Mouse (Mus musculus): ENCODE results near the gene AU040320. TPM values are rescaled to one million over a fixed set of nuclear protein-coding genes. Genes with fewer than 3 reads are reported as not detected.
A peak's percentile ranks its signal among the peaks of the same experiment; 100 is the strongest.

The AU040320 gene
- total and polyA plus RNA-seq, 3 experiments = 3.0 to 17.0 (median 15.2) TPM

DNA sequence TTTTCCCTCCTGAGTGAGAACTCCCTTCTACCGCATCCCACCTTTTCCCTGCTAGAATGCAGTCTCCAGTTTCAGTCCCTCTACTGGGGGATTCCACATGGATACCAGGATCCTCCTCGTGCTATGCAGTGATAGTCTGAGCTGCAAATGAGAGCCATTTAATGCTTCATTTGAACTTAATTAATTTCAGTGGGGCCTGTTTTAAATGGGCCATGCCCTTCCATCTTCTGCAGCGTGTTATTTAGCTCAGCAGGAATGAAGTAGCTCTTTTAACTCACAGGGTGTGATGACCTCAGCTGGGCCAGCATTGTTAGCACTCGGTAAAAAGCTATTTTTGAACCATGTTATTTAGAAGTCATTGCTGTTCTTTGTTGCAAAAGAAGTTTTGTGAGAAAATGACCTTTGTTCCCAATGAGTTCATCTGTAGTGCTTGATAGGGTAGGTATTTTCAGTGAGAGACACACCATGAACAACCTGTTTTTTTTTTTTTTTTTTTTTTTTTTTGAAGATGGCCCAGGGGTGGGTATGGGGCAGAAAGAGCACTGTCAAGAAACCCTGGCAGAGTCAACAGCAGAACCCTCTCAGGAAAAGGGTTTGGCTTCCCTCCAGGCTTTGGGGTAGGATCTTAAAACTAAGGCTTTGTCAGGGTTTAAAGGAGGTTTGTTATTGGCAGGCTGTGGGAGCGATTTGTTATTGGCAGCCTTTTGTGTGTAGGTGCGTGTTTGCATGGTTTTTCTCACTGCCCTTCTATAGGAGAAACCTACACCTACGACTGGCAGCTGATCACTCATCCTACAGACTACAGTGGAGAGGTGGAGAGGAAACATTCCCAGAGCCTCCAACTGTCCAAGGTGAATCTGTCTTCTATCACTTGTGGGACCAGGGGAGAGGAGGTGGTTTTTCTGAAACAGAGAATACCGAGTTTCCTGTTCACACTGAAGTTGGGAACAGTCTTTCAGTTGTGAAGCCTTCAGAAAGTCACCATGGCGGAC is 69.8 kb downstream of the AU040320 start:
- dilution Hi-C loops (cut with MboI; ENCODE audit: extremely low pct_ligation_motif_present, extremely low pct_unique_long_range_greater_than_20kb, low sequenced_read_pairs) = no loop called here
- Histone ChIP-seq H3K4me2 (ENCODE audit: insufficient read depth, low read depth, poor library complexity, severe bottlenecking) (no peak overlapping the region), H3K79me2 (replicated peaks; ENCODE audit: control insufficient read depth, extremely low read depth, insufficient read depth, poor library complexity, severe bottlenecking) (no peaks in the 10 kb centered on the region), H3K9me3 (replicated peaks; ENCODE audit: low read length) (no peaks in the 10 kb centered on the region), H3K4me1 (ENCODE audit: control insufficient read depth in 1 of 2, insufficient read depth in 2 of 2) (peaks cover 0 to 28% of the 10 kb centered on the region in 2 experiments; a peak in 2 of 4 replicates), H3K27me3 (replicated peaks) (no peaks in the 10 kb centered on the region), H3K36me3 (replicated peaks in 1 of 2; ENCODE audit: control insufficient read depth in 1 of 2, insufficient read depth in 1 of 2, low read length in 1 of 2) (peaks cover 5 to 27% of the 10 kb centered on the region in 2 experiments), H3K27ac (ENCODE audit: insufficient read depth, low read depth) (no peak overlapping the region), H3K9ac (ENCODE audit: insufficient read depth, low read depth) (no peak overlapping the region), H3K4me3 (replicated peaks in 1 of 3; ENCODE audit: low read depth in 2 of 3, low read length in 2 of 3, poor library complexity in 1 of 3) (no peak overlapping the region)
- DNase-seq (ENCODE audit: extremely low read depth) = no peak
- TF ChIP-seq ETS1 (conservative IDR thresholded peaks at IDR 0.05; ENCODE audit: low read depth, low read length) (no peak), MAFK (IDR thresholded peaks at IDR 0.05; ENCODE audit: insufficient replicate concordance, low read length) (no peak), BHLHE40 (IDR thresholded peaks at IDR 0.05; ENCODE audit: low read depth, low read length) (no peak), E2F4 (IDR thresholded peaks at IDR 0.05; ENCODE audit: insufficient replicate concordance, low read depth, low read length) (no peak), CTCF (conservative IDR thresholded peaks at IDR 0.05 in 1 of 2, IDR thresholded peaks at IDR 0.05 in 1 of 2; ENCODE audit: low read depth in 2 of 2, low read length in 2 of 2) (no peak), KAT2A (IDR thresholded peaks at IDR 0.05; ENCODE audit: insufficient replicate concordance, low read length) (no peak), IRF4 (IDR thresholded peaks at IDR 0.05; ENCODE audit: low read depth, low read length) (no peak), POLR2A (IDR thresholded peaks at IDR 0.05; ENCODE audit: low read depth, low read length) (no peak), RCOR1 (conservative IDR thresholded peaks at IDR 0.05; ENCODE audit: low read depth, low read length) (no peak), SIN3A (IDR thresholded peaks at IDR 0.05; ENCODE audit: low read length) (no peak), ZKSCAN1 (IDR thresholded peaks at IDR 0.05; ENCODE audit: borderline replicate concordance, low read depth, low read length) (no peak), SMC3 (IDR thresholded peaks at IDR 0.05; ENCODE audit: low read depth, low read length) (no peak), MEF2A (IDR thresholded peaks at IDR 0.05; ENCODE audit: borderline replicate concordance, low read depth, low read length) (no peak), POLR2AphosphoS2 (IDR thresholded peaks at IDR 0.05; ENCODE audit: low read depth, low read length) (no peak), USF1 (IDR thresholded peaks at IDR 0.05; ENCODE audit: low read depth, low read length) (no peak)
- in situ Hi-C loops (cut with MboI; ENCODE audit: low pct_ligation_motif_present, low pct_unique_long_range_greater_than_20kb, low sequenced_read_pairs) = no loop called here

DNA sequence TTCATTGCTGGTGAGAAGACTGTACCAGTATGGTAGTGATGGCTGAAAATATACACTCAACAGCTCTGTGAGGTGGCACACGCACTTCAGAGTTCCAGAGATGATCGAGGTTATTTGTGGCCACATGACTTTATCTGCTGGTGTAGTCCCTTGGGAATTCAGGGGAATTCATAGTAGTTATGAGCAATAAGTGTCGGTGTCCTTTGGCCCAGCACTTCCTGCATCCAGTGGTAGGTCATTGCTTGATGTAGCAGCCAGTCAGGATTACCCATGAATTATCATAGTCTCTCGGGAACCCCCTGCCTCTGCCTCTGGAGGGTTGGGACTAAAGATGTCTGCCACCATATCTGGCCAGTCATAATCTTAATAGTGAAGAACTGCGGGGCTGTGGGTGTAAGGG is 70.6 kb downstream of the AU040320 start:
- Histone ChIP-seq H3K9me3 (replicated peaks; ENCODE audit: low read length) (no peaks in the 10 kb centered on the region), H3K4me2 (ENCODE audit: insufficient read depth, low read depth, poor library complexity, severe bottlenecking) (no peak overlapping the region), H3K4me1 (ENCODE audit: control insufficient read depth in 1 of 2, insufficient read depth in 2 of 2) (peaks cover 0 to 28% of the 10 kb centered on the region in 2 experiments; a peak in 2 of 4 replicates), H3K27me3 (replicated peaks) (no peaks in the 10 kb centered on the region), H3K4me3 (replicated peaks in 1 of 3; ENCODE audit: low read depth in 2 of 3, low read length in 2 of 3, poor library complexity in 1 of 3) (no peak overlapping the region), H3K36me3 (replicated peaks in 1 of 2; ENCODE audit: control insufficient read depth in 1 of 2, insufficient read depth in 1 of 2, low read length in 1 of 2) (peaks cover 5 to 31% of the 10 kb centered on the region in 2 experiments), H3K27ac (ENCODE audit: insufficient read depth, low read depth) (no peak overlapping the region), H3K9ac (ENCODE audit: insufficient read depth, low read depth) (no peak overlapping the region), H3K79me2 (replicated peaks; ENCODE audit: control insufficient read depth, extremely low read depth, insufficient read depth, poor library complexity, severe bottlenecking) (no peaks in the 10 kb centered on the region)
- in situ Hi-C loops (cut with MboI; ENCODE audit: low pct_ligation_motif_present, low pct_unique_long_range_greater_than_20kb, low sequenced_read_pairs) (no loop called here), dilution Hi-C loops (cut with MboI; ENCODE audit: extremely low pct_ligation_motif_present, extremely low pct_unique_long_range_greater_than_20kb, low sequenced_read_pairs) (no loop called here)
- TF ChIP-seq ELF1 (IDR thresholded peaks at IDR 0.05; ENCODE audit: low read depth, low read length) = no peak
- no peak for TF ChIP-seq MAZ (IDR thresholded peaks at IDR 0.05; ENCODE audit: low read depth, low read length)
- TF ChIP-seq JUND (conservative IDR thresholded peaks at IDR 0.05; ENCODE audit: low read depth, low read length) = no peak
- TF ChIP-seq CHD2 (IDR thresholded peaks at IDR 0.05; ENCODE audit: low read length) = no peak
- no peak for TF ChIP-seq RAD21 (IDR thresholded peaks at IDR 0.05; ENCODE audit: low read depth, low read length)
- TF ChIP-seq USF1 (IDR thresholded peaks at IDR 0.05; ENCODE audit: low read depth, low read length) = no peak
- no peak for TF ChIP-seq JUN (IDR thresholded peaks at IDR 0.05; ENCODE audit: insufficient read depth, low read depth, low read length)
- no peak for TF ChIP-seq CTCF (conservative IDR thresholded peaks at IDR 0.05 in 1 of 2, IDR thresholded peaks at IDR 0.05 in 1 of 2; ENCODE audit: low read depth in 2 of 2, low read length in 2 of 2)
- TF ChIP-seq NRF1 (IDR thresholded peaks at IDR 0.05; ENCODE audit: low read depth, low read length) = no peak
- no peak for TF ChIP-seq ZMIZ1 (IDR thresholded peaks at IDR 0.05; ENCODE audit: low read depth, low read length)
- no peak for TF ChIP-seq SIN3A (IDR thresholded peaks at IDR 0.05; ENCODE audit: low read length)
- TF ChIP-seq HCFC1 (IDR thresholded peaks at IDR 0.05; ENCODE audit: low read depth, low read length) = no peak
- TF ChIP-seq TCF12 (IDR thresholded peaks at IDR 0.05; ENCODE audit: low read depth, low read length) = no peak
- no peak for TF ChIP-seq MAFK (IDR thresholded peaks at IDR 0.05; ENCODE audit: insufficient replicate concordance, low read length)
- no peak for TF ChIP-seq RCOR1 (conservative IDR thresholded peaks at IDR 0.05; ENCODE audit: low read depth, low read length)
- TF ChIP-seq MYC (IDR thresholded peaks at IDR 0.05; ENCODE audit: low read depth, low read length) = no peak
- no peak for TF ChIP-seq MEF2A (IDR thresholded peaks at IDR 0.05; ENCODE audit: borderline replicate concordance, low read depth, low read length)
- peak; percentile 66 for DNase-seq (ENCODE audit: extremely low read depth)
